Mouse (Mus musculus): ENCODE data around the gene Farp2. TPM values are rescaled to one million over a fixed set of nuclear protein-coding genes. Genes with fewer than 3 reads are reported as not detected.
"Not testable (repeated sequence)": the region's sequence is repeated elsewhere in the genome, so short reads cannot be mapped to it uniquely, and the experiment has no call there.

Gene Farp2
- total RNA-seq (2021) (10 to 100 TPM; 17.0 to 21.7 TPM), polyA plus RNA-seq (2012; rRNA removed) (5.2 and 5.9 TPM in 2 replicates)
- long read RNA-seq, transcript Farp2-201 (27 exons, 3,937 nt) = major isoform, 15 of 16 reads
- long read RNA-seq, partial matches to known transcripts = 0 of 16 reads
- long read RNA-seq, other reads (novel, unspliced or antisense) = 0 of 16 reads

DNA sequence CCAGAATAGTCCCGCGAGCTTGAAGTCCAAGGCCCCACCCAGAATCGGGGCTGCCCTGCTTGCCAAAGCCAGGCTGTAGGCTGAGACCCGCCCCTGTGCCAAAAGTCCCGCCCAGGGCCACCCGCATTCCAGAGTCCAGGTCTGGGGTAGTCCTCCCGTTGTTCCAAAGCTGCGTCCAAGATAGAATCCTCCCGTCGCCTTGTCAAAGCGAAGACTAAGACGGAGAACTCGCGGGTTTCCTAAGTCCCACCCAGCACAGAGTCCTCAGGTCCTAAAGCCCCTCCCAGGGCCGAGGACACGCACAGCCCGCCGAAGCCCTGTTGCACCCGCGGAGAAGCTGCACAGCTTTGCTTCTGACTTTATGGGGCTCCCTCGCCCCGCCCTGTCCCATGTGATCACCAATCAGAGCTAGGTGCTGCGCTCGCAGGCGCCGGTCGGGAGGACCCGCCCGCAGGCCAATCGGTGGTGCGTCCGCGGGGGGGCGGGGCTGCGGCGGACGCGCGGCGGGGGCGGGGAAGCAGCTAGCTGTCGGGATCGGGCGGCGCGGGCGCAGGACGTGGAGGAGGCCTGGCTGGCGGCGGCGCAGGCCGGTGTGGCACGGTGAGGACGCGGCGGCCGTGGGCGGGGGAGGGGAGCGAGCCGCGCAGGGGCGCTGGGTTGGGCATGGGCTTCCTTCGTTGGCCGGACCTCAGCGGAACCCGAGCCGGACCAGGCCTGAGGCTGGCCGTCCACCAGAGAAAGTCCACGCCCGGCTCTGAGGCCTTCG, at the start of gene Farp2:
TSS of gene Farp2 (plus strand) at position 495 of the 766 bp plus-strand sequence.
- peak; percentile 98 for DNase-seq

- no peak for DNase-seq
Observed at GRCm38 (mm10) chr1:93465066-93465465, 46.8 kb upstream of the Farp2 start.

DNA sequence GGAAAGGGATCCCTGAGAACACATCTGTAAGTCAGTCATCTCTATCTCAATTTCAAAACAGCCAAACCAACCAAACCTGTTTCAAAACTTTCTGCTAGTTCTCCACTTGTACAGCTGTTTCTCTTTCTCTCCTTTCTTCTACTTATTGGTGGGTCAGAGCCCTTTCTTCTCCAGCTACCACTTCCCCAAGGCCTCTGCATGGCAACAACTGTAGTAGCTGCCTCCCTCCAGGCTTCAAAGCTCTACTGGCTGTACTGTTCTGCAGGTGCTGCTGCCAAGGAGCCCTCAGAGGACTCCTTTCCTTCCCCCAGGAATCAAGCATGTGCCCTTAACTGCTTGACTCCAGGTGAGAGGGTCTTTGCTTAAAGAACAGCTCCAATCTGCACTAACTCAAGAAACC, 46.1 kb upstream of the Farp2 start:
- no peak for DNase-seq

GRCm38 (mm10) chr1:93468626-93469025, 43.3 kb upstream of the Farp2 start:
- peak; percentile 76 for DNase-seq

- peak; percentile 17 for DNase-seq
Observed at GRCm38 (mm10) chr1:93475694-93476093, 36.2 kb upstream of the Farp2 start.

DNA sequence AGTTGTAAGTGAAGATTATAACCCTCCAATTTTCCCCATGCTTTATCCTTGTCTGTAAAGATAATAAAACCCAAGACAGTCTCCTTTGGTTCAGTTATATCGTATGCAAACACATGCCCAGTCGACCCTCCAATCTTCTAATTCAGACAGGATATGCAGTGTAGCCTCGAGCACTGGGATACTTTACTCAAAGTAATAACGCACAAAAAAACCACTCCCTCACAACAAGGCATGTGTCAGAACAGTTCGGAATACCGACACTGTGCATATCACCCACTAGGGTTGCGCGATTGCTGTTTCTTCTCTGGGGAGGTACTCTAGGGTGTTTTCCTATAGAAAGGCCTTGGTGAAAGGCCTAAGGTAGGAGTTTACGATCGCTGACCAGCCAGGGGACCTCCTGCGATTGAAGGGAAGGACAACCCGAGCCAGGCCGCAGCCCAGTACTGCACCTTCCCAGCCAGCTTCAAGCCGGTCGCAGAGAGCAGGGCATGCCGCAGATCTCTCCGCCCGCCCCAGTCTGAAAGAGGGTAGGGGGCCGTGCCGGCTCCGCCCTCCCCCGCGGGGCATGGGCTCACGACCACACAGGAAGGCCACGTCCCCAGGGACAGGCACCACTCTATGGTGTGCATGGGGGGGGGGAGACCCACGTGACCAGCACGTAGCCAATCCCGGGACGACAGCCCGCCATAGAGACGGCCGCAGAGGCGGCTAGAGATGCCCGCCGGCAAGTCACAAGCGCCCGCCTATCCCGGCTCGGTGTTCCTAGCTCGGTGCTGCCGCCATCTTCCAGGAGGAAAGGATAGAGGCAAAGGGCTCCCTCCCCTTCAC, 33.9 kb upstream of the Farp2 start:
- peak; percentile 99 for DNase-seq

DNA sequence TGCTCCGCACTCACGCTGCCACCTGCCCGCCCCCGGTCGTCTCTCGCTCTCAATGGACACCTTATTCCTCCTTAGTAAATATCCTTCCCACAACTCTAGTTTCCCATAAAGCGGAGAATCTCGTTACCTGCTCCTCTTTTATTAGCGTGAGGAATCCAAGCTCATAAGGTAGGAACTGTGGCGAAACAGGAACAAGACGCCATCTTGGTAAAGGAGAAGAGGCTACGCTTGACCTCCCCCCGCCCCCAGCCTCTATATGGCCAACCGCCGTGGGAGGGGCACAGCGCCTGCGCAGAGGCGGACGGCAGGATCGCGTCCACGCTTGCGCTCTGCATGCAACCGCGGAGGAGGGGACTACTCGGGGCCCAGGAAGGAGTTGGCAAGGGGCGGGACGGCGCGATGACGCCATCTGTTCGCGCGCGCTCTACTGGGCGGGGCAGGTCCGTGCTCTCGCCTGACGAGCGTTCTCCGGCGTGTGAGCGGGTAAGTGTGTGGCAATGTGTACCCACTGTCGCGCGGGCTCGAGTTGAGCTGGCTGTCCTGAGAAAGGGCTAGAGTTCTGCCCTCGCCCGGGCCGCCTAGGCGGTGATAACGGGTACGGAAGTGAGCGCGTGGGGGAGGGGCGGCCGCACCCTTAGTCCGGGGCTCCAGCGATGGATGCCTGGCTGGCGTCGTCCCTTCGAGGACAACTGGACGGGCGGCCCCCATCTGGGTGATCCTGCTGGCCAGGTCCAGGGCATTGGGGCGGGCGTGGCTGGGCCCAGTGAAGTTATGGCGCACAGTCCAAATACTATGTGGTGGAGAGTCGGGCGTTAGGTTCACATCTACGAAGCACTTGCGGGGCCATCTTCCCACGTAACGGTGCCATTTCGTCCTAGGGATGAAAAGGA, 33.0 kb upstream of the Farp2 start, which contains the start of gene Hdlbp:
TSS of gene Hdlbp (minus strand) at position 230 of the 890 bp plus-strand sequence.
- DNase-seq = peak; percentile 99

GRCm38 (mm10) chr1:93479476-93480083, 32.3 kb upstream of the Farp2 start:
- no peak for DNase-seq

DNA sequence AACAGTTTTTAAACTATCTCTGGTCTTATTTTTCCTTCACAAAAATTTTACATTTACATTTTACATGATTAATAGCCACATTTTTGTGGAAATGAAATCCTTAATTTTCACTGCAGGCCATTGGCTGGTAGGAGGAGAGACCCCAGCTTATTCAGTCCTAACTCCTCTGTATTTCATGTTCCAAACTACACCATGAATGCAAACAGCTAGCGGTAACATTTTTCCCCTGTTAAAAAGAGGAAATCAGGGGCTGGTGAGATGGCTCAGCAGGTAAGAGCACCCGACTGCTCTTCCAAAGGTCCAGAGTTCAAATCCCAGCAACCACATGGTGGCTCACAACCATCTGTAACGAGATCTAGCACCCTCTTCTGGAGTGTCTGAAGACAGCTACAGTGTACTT, 25.6 kb upstream of the Farp2 start:
- DNase-seq = not testable (repeated sequence)

DNA sequence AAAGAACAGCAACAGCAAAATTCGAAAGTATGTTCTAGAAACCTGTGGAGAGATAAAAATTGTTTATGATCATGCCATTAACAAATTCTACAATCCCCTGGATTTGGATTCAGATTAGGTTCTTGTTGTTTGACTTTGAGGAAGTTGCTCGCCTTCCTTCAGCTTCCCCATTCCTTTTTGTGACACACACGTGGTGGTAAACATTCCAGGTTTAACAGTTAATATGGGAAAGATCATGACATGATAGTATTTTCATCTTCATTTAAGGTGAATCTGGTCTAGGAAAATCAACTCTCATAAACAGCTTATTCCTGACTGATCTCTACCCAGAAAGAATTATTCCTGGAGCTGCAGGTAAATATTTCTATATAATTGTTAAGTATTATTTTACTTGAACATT, 16.6 kb upstream of the Farp2 start:
- no peak for DNase-seq

- DNase-seq = peak; percentile 33
Observed at GRCm38 (mm10) chr1:93506944-93507676, 4.8 kb upstream of the Farp2 start.

DNA sequence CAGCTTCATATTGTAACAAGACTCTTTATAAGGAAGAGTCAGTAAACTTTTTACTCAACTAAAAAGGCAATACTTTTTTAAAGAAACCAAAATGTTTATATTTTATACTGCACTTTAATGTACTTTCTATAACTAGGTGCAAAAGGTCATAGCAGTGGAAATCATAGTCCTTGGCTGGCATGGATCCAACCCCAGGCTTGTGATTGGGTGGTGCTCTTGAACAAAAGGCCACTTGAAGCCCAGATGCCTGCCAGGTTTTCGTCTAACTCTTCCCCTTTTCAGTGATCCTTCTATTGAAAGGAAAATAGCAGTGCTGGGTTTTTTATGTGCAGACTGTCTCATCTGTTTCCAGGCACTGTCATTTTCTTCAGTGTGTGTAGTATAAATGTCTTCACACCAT, 3.3 kb upstream of the Farp2 start:
- DNase-seq = not testable (repeated sequence)

- DNase-seq = no peak
Observed at GRCm38 (mm10) chr1:93512351-93512690, 442 bp downstream of the Farp2 start.

DNA sequence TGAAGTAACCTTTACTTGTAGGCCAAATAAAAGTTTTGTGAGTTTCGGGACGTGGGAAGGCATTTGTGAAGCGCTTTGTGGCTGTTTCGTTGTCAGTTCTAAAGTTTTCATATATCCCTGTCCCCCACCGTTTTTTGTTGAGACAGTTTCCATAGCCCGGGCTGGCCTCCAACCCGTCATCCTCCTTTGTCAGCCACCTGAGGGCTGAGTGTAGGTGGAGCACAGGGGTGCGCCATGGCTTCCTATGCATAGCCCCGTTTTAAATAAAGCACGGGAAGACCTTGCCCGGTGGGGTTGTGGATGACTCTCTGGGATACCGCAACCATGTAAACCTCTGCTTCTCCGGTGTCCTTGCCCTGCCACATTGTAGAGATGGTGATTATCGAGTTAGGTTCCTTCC, 1.3 kb downstream of the Farp2 start:
- no peak for DNase-seq

- no peak for DNase-seq
Observed at GRCm38 (mm10) chr1:93521491-93521890, 9.6 kb downstream of the Farp2 start.

DNA sequence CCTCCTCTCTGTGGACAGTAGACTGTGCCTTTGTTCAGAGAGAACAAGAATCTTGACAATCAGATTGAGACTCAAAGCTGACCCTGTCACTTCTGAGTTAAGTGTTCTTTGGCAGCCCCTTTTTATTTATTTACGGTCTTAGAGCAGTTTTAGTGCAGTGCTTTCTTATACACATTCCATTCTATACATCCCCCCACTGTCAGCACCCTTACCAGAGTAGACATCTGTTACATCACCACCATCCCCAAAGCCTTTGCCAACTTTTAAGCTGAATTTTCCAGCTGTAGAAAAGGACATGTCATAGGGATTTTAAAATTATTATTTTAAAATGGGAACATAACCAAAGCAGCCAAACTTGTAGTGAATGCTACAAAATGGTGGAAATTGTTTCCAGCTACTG, 10.4 kb downstream of the Farp2 start:
- DNase-seq = no peak

GRCm38 (mm10) chr1:93529801-93530200, 17.9 kb downstream of the Farp2 start:
- DNase-seq = peak; percentile 50

- no peak for DNase-seq
Observed at GRCm38 (mm10) chr1:93537227-93537626, 25.3 kb downstream of the Farp2 start.

GRCm38 (mm10) chr1:93543196-93543595, 31.3 kb downstream of the Farp2 start:
- no peak for DNase-seq

DNA sequence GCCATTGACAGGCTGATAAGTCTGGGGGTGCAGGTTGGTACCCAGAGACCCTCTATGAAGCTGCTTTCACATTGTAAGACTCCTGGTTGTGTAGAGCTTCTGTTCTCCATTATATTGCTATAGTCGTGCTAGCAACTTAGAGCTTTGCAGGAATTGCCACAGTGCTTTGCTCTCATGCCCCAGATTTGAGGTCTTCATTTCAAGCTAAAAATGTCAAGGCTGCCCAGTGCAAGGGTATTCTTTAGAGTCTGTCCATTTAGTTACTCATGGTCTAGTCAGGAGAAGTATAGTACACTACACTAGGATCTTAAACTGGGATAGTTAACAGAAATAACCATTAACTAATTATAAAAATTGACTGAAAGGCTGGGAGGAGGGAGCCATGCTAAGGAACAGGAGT, 35.4 kb downstream of the Farp2 start:
- DNase-seq = peak; percentile 53

DNA sequence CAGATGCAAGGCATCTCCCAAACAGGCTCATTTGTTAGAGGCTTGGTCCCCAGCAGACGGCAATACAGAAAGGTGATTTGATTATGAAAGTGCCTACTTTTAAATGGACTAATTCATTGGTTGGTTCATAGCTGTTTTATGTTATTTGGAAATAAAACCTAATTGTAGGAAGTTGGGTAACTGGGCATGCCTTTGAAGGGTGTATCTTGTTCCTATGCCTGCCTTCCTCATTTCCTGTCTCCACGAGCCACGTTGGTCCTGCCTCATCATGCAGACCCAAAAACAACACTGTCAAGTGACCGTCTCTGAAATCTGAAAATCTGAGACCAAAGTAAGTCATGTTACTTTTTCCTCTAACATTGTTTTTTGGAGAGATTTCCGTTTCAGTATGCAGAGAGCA, 39.5 kb downstream of the Farp2 start:
- no peak for DNase-seq
